Mouse (Mus musculus): ENCODE results near the gene Ston1. TPM values are rescaled to one million over a fixed set of nuclear protein-coding genes. Genes with fewer than 3 reads are reported as not detected.
A peak's percentile ranks its signal among the peaks of the same experiment; 100 is the strongest.

The Ston1 gene
- polyA plus RNA-seq, 1 experiment from 2014 or later: 6.2 TPM

GRCm38 (mm10) chr17:88563611-88564010 is 33.9 kb upstream of the Ston1 start:
- Histone ChIP-seq H3K9me3 (no peaks in the 10 kb centered on the region), H3K4me2 (replicated peaks) (no peak overlapping the region), H3K9ac (no peak overlapping the region), H3K4me3 (replicated peaks) (no peak overlapping the region), H3K27ac (no peak overlapping the region), H3K27me3 (replicated peaks) (no peaks in the 10 kb centered on the region), H3K36me3 (peaks cover 5% of the 10 kb centered on the region; the same call in 1 of the 2 replicates), H3K4me1 (replicated peaks) (no peaks in the 10 kb centered on the region; the same call in 1 of the 2 replicates)
- 31% methylated on average over 3 of the region's 3 CpGs for WGBS
- no peak for ATAC-seq

- Histone ChIP-seq H3K27me3 (replicated peaks) (no peaks in the 10 kb centered on the region), H3K27ac (no peak overlapping the region), H3K4me1 (replicated peaks) (no peaks in the 10 kb centered on the region), H3K36me3 (peaks cover 18% of the 10 kb centered on the region), H3K9ac (no peak overlapping the region), H3K4me3 (replicated peaks) (no peak overlapping the region), H3K4me2 (replicated peaks) (no peak overlapping the region), H3K9me3 (no peaks in the 10 kb centered on the region)
- WGBS: 85% methylated on average over 10 of the region's 10 CpGs
- no peak for ATAC-seq
These were observed 27.5 kb upstream of the Ston1 start for GRCm38 (mm10) chr17:88569807-88570540.

- Histone ChIP-seq H3K9me3 (no peaks in the 10 kb centered on the region), H3K4me1 (replicated peaks) (no peaks in the 10 kb centered on the region), H3K27ac (no peak overlapping the region), H3K9ac (no peak overlapping the region), H3K36me3 (peaks cover 18% of the 10 kb centered on the region), H3K27me3 (replicated peaks) (no peaks in the 10 kb centered on the region), H3K4me2 (replicated peaks) (no peak overlapping the region), H3K4me3 (replicated peaks) (no peak overlapping the region)
- WGBS: 90% methylated on average over 11 of the region's 11 CpGs
- ATAC-seq: no peak
These were observed 26.7 kb upstream of the Ston1 start for GRCm38 (mm10) chr17:88570784-88571183.

- Histone ChIP-seq H3K27me3 (replicated peaks) (no peaks in the 10 kb centered on the region), H3K36me3 (peaks cover 29% of the 10 kb centered on the region)
- ATAC-seq: no peak
These were observed 22.7 kb upstream of the Ston1 start for GRCm38 (mm10) chr17:88574811-88575210.

GRCm38 (mm10) chr17:88578522-88579242 is 18.8 kb upstream of the Ston1 start:
- H3K27ac ChIP-seq: no peak overlapping the region
- no peaks in the 10 kb centered on the region for H3K27me3 ChIP-seq (replicated peaks)
- ATAC-seq: no peak
- no peaks in the 10 kb centered on the region for H3K9me3 ChIP-seq
- peaks cover 14% of the 10 kb centered on the region for H3K36me3 ChIP-seq
- 76% methylated on average over 20 of the region's 20 CpGs for WGBS
- H3K9ac ChIP-seq: no peak overlapping the region
- H3K4me2 ChIP-seq (replicated peaks): no peak overlapping the region
- no peak overlapping the region for H3K4me3 ChIP-seq (replicated peaks)
- peaks cover 14% of the 10 kb centered on the region; the same call in 1 of the 2 replicates for H3K4me1 ChIP-seq (replicated peaks)

More at GRCm38 (mm10) chr17:88574811-88575210, 22.7 kb upstream of the Ston1 start:
- 74% methylated on average over 5 of the region's 5 CpGs for WGBS
- Histone ChIP-seq H3K9ac (no peak overlapping the region), H3K4me3 (replicated peaks) (no peak overlapping the region), H3K4me2 (replicated peaks) (no peak overlapping the region), H3K27ac (no peak overlapping the region), H3K4me1 (replicated peaks) (no peaks in the 10 kb centered on the region), H3K9me3 (no peaks in the 10 kb centered on the region)

- WGBS: 60% methylated on average over 6 of the region's 6 CpGs
- Histone ChIP-seq H3K9me3 (no peaks in the 10 kb centered on the region), H3K4me2 (replicated peaks) (no peak overlapping the region), H3K36me3 (peaks cover 26% of the 10 kb centered on the region), H3K27ac (no peak overlapping the region), H3K9ac (no peak overlapping the region), H3K27me3 (replicated peaks) (no peaks in the 10 kb centered on the region), H3K4me3 (replicated peaks) (no peak overlapping the region), H3K4me1 (replicated peaks) (peaks cover 14% of the 10 kb centered on the region; the same call in 1 of the 2 replicates)
- ATAC-seq: no peak
These were observed 16.9 kb upstream of the Ston1 start for GRCm38 (mm10) chr17:88580556-88580955.

GRCm38 (mm10) chr17:88581511-88582021 is 15.9 kb upstream of the Ston1 start:
- ATAC-seq: no peak
- Histone ChIP-seq H3K36me3 (peaks cover 30% of the 10 kb centered on the region), H3K27ac (peak overlapping the region; percentile 10; the same call in 1 of the 2 replicates), H3K27me3 (replicated peaks) (no peaks in the 10 kb centered on the region), H3K9me3 (no peaks in the 10 kb centered on the region), H3K4me1 (replicated peaks) (peaks cover 14% of the 10 kb centered on the region; the same call in 1 of the 2 replicates), H3K4me2 (replicated peaks) (no peak overlapping the region), H3K4me3 (replicated peaks) (no peak overlapping the region), H3K9ac (no peak overlapping the region)
- WGBS: 40% methylated on average over 6 of the region's 6 CpGs

GRCm38 (mm10) chr17:88582999-88583398 is 14.5 kb upstream of the Ston1 start:
- WGBS: 73% methylated on average over 11 of the region's 11 CpGs
- H3K27me3 ChIP-seq (replicated peaks): no peaks in the 10 kb centered on the region
- H3K4me1 ChIP-seq (replicated peaks): peaks cover 14% of the 10 kb centered on the region; the same call in 1 of the 2 replicates
- H3K36me3 ChIP-seq: peaks cover 25% of the 10 kb centered on the region
- no peak overlapping the region for H3K4me3 ChIP-seq (replicated peaks)
- H3K9me3 ChIP-seq: no peaks in the 10 kb centered on the region
- ATAC-seq: peak; percentile 42
- peak overlapping the region; percentile 45; the same call in 1 of the 2 replicates for H3K27ac ChIP-seq
- H3K4me2 ChIP-seq (replicated peaks): no peak overlapping the region
- no peak overlapping the region for H3K9ac ChIP-seq

GRCm38 (mm10) chr17:88583411-88583810 is 14.1 kb upstream of the Ston1 start:
- Histone ChIP-seq H3K4me2 (replicated peaks) (no peak overlapping the region), H3K27me3 (replicated peaks) (no peaks in the 10 kb centered on the region), H3K4me3 (replicated peaks) (no peak overlapping the region), H3K4me1 (replicated peaks) (peaks cover 14% of the 10 kb centered on the region; the same call in 1 of the 2 replicates), H3K36me3 (peaks cover 28% of the 10 kb centered on the region), H3K9ac (no peak overlapping the region), H3K9me3 (no peaks in the 10 kb centered on the region), H3K27ac (peak overlapping the region; percentile 45; the same call in 1 of the 2 replicates)
- ATAC-seq: peak; percentile 81
- 59% methylated on average over 8 of the region's 8 CpGs for WGBS

GRCm38 (mm10) chr17:88587371-88587770 is 10.1 kb upstream of the Ston1 start:
- WGBS: 85% methylated on average over 15 of the region's 15 CpGs
- Histone ChIP-seq H3K9me3 (no peaks in the 10 kb centered on the region), H3K4me2 (replicated peaks) (no peak overlapping the region), H3K4me1 (replicated peaks) (no peaks in the 10 kb centered on the region), H3K4me3 (replicated peaks) (no peak overlapping the region), H3K36me3 (peaks cover 25% of the 10 kb centered on the region), H3K27me3 (replicated peaks) (no peaks in the 10 kb centered on the region), H3K9ac (no peak overlapping the region), H3K27ac (no peak overlapping the region)
- no peak for ATAC-seq

GRCm38 (mm10) chr17:88588228-88588627 is 9.3 kb upstream of the Ston1 start:
- H3K4me3 ChIP-seq (replicated peaks): no peak overlapping the region
- no peak for ATAC-seq
- H3K27me3 ChIP-seq (replicated peaks): no peaks in the 10 kb centered on the region
- WGBS: 87% methylated on average over 8 of the region's 8 CpGs
- peaks cover 25% of the 10 kb centered on the region for H3K36me3 ChIP-seq
- H3K9me3 ChIP-seq: no peaks in the 10 kb centered on the region
- H3K27ac ChIP-seq: no peak overlapping the region
- no peak overlapping the region for H3K4me2 ChIP-seq (replicated peaks)
- H3K9ac ChIP-seq: no peak overlapping the region
- H3K4me1 ChIP-seq (replicated peaks): no peaks in the 10 kb centered on the region

GRCm38 (mm10) chr17:88590251-88590650 is 7.2 kb upstream of the Ston1 start:
- no peaks in the 10 kb centered on the region for H3K9me3 ChIP-seq
- ATAC-seq: no peak
- no peak overlapping the region for H3K4me2 ChIP-seq (replicated peaks)
- H3K4me1 ChIP-seq (replicated peaks): no peaks in the 10 kb centered on the region
- 88% methylated on average over 6 of the region's 6 CpGs for WGBS
- H3K27ac ChIP-seq: no peak overlapping the region
- H3K36me3 ChIP-seq: peaks cover 14% of the 10 kb centered on the region; the same call in 1 of the 2 replicates
- no peak overlapping the region for H3K9ac ChIP-seq
- H3K4me3 ChIP-seq (replicated peaks): no peak overlapping the region
- H3K27me3 ChIP-seq (replicated peaks): no peaks in the 10 kb centered on the region

Measured in intestine, embryonic 15.5 days (tissue).